Mouse (Mus musculus) adrenal gland, postnatal 10 days (tissue): ENCODE measurements around the gene Cldn7. TPM values are rescaled to one million over a fixed set of nuclear protein-coding genes. Genes with fewer than 3 reads are reported as not detected.

Experiments
- DNase-seq: peaks from one replicate; pipeline ENCODE4 v3.0.0; 2021; ENCODE audit warnings: mixed read lengths
- total RNA-seq, 2 experiments: library from RNA; stranded (reverse); gene quantifications; 2 replicates each; pipeline ENCODE4 v1.2.3; 2021

Gene Cldn7
- total RNA-seq, 2 experiments from 2014 or later, result 0.70 to 1.2 TPM

- no peak for DNase-seq
Measured at GRCm38 (mm10) chr11:69933066-69933465, 31.5 kb upstream of the Cldn7 start.

GRCm38 (mm10) chr11:69934169-69934568, 30.4 kb upstream of the Cldn7 start:
- peak; percentile 97 for DNase-seq

- no peak for DNase-seq
Measured at GRCm38 (mm10) chr11:69934681-69935080, 29.9 kb upstream of the Cldn7 start.

GRCm38 (mm10) chr11:69935137-69935879, 29.3 kb upstream of the Cldn7 start, which contains the start of gene Ybx2:
TSS of gene Ybx2 (plus strand) at chr11:69935796.
- DNase-seq, result peak; percentile 93

GRCm38 (mm10) chr11:69936156-69936555, 28.4 kb upstream of the Cldn7 start:
- peak; percentile 38 for DNase-seq

GRCm38 (mm10) chr11:69936714-69937347, 27.7 kb upstream of the Cldn7 start:
- DNase-seq, result peak; percentile 33

- peak; percentile 77 for DNase-seq
Measured at GRCm38 (mm10) chr11:69937385-69937784, 27.2 kb upstream of the Cldn7 start.

- DNase-seq, result no peak
Measured at GRCm38 (mm10) chr11:69937834-69938233, 26.7 kb upstream of the Cldn7 start.

GRCm38 (mm10) chr11:69938401-69938979, 26.1 kb upstream of the Cldn7 start:
- no peak for DNase-seq

GRCm38 (mm10) chr11:69939181-69939580, 25.4 kb upstream of the Cldn7 start:
- peak; percentile 51 for DNase-seq

- no peak for DNase-seq
Measured at GRCm38 (mm10) chr11:69939731-69940130, 24.8 kb upstream of the Cldn7 start.

- DNase-seq, result no peak
Measured at GRCm38 (mm10) chr11:69940962-69941361, 23.6 kb upstream of the Cldn7 start.

GRCm38 (mm10) chr11:69945216-69945615, 19.4 kb upstream of the Cldn7 start:
- DNase-seq, result peak; percentile 70

GRCm38 (mm10) chr11:69945997-69946891, 18.3 kb upstream of the Cldn7 start:
- DNase-seq, result no peak

- peak; percentile 82 for DNase-seq
Measured at GRCm38 (mm10) chr11:69947337-69948065, 17.1 kb upstream of the Cldn7 start.

GRCm38 (mm10) chr11:69948066-69948762, 16.4 kb upstream of the Cldn7 start, which contains the start of gene Slc2a4:
TSS of gene Slc2a4 (minus strand) at chr11:69948188.
- peak; percentile 97 for DNase-seq

GRCm38 (mm10) chr11:69948763-69949150, 15.8 kb upstream of the Cldn7 start:
- peak; percentile 92 for DNase-seq

GRCm38 (mm10) chr11:69950807-69951459, 13.6 kb upstream of the Cldn7 start:
- peak; percentile 46 for DNase-seq

- DNase-seq, result no peak
Measured at GRCm38 (mm10) chr11:69952274-69952673, 12.3 kb upstream of the Cldn7 start.

GRCm38 (mm10) chr11:69953267-69953915, 11.2 kb upstream of the Cldn7 start:
- DNase-seq, result no peak
